Mouse (Mus musculus) spleen, embryonic (tissue): ENCODE measurements around the gene Gtf2a1.
"Not testable (repeated sequence)": the region's sequence is repeated elsewhere in the genome, so short reads cannot be mapped to it uniquely, and the experiment has no call there.

Experiments
- CTCF ChIA-PET: fragments of 350-600 bp; sonication (Branson Sonifier 250); formaldehyde crosslinking; loops from one replicate; lab custom pipeline; 2022; lab: Charles Lee

The Gtf2a1 gene

DNA sequence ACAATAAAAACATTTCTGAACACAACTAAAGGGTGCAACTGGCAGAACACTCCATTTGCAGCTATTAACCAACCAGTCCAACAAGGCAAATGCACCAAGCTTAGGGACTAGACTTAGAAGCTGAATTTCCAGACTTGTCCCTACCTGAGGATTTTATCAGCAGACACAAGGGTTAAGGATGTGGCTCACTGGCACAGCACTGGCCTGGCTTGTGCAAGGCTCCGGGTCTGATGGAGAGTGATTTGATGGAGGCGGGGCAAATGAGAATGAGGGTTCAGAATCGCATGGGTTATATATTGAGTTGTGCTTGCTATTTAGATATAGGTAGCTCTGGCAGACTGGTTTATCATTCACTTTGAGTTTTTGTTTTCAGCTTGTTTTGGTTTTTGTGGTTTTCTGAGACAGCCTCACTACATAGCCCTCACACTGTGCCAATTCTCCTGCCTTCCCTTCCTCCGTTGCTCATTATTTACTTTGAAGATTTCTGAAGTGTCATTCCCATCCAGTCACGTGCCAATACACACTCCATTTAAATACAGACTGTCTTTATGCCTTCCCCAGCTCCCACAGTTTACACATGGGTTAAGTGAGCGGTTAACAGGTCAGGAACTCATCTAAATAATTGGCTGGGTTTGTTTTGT, 7.8 kb downstream of the Gtf2a1 start:
- CTCF ChIA-PET: no interaction called here

- CTCF ChIA-PET: no interaction called here
Observed at GRCm38 (mm10) chr12:91581204-91582070, 8.8 kb downstream of the Gtf2a1 start.

DNA sequence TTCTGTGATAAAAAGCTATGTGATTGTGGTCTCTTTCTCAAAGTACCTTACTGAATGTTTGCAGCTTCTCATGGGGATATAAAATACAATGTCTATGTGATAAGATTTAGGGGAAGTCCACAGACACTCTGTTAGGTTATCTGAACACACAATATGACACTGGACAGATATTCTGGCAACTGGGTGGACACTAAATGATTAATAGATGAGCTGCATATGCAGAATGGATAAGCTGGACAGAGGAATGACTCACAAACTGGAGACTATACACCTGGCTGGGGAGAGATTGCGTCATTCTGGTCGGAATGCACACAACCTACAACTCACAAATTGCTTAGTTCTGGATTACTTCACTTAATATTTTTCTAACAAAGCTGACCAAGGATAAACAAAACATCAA, 10.6 kb downstream of the Gtf2a1 start:
- CTCF ChIA-PET: interaction anchor here (0.9 kb wide), 1 partner anchor 8 kb away, joined by 3 read pairs; no protein-coding TSS in a partner anchor

GRCm38 (mm10) chr12:91571708-91572107, 18.6 kb downstream of the Gtf2a1 start:
- CTCF ChIA-PET: no interaction called here

DNA sequence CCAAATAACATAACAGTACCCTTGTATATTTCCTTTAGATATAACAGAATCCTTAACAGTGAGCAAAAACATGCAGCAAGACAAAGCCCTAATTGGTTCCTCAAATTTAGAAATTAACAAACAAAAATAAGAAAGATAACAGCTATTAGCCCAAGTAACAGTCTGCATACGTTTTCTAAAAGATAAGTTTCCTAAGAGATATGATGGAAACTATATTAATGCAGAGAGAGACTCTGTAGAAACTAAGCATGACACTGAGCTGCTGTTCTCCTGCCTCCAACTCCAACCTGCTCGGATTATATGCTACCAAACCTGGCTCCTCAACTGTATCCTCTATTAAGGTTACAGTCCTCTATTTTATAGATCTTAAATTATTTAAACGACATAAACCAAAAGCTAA, 21.0 kb downstream of the Gtf2a1 start:
- CTCF ChIA-PET: no interaction called here

DNA sequence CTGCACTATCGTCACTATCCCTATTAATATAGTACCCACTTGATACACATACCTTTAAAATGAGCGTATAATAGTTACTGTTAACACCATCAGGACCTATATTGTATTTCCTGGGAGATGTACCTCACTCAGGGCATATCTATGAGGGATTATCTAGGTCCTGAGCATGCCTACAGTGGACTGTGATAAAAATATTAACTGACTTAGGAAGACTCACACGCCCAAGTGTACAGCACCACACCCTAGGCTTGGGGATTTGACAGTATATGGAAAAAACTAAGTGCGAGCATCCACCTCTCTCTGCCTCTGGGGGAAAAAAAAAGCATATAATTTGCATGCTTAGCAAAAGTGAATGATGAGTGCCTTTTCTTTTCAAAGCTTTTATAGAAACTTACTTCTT, 23.1 kb downstream of the Gtf2a1 start:
- CTCF ChIA-PET: no interaction called here

GRCm38 (mm10) chr12:91558152-91558551, 32.1 kb downstream of the Gtf2a1 start:
- CTCF ChIA-PET: not testable (repeated sequence)

DNA sequence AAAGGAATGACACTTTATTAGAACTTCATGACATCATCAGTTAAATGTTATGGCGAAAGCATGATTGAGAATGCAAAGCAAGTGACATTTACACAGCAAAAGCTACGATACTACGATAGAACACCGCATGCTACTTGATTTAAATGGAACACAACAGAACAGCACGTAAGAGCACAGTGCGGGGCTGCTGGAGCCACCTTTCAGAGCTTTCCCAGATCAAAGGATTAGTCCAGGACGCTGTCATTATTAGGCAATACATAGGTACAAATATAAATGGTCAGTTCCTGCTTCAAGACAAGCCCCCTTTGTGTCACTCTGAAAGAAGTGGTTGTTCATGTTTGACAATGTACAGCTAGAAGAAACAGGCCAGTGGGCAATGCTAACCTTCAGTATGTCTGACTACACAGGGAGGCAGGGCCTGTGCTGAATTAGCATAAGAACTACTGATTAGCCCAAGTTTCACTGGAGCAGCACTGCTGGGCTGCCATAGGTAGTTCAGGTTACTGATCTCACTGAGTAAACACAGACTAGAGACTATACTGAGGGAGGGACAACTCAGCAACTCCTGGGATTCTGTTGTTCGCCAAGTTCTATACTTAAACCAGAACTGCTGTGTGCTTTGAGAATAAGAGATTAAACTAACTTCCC, 32.8 kb downstream of the Gtf2a1 start:
- CTCF ChIA-PET: not testable (repeated sequence)

DNA sequence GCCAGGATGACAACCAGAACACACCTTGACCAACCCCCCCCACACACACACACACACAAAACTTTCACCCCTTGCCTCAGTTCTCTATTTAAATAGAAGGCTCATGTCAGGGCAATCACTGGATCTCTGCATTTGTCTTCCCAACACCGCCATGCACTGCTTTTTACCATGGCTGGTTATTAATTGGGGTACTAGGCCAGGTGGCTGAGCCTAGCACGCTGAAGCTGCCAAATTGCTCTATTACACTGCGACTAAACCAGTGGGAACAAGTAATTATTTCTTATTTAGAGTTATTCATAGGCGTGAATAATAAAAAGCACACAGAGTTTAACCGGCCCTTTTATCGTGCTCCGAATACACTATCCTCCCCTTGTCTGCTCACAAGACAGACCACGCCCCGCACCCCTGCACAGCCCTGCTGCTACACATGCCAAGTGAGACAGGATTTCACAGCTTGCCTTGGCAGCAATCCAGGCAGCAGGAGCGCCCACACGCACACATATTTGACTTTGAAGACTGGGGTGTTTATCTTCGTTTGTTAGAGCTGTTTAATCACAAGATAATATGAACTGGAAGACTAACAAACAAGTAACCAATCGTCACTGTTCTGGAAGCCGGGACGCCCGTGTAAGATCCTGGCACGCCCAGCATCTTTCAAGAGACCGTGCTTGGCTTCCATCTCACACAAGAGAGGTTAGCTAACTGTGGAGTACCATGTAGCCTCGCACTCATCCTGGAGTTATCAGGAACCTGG, 38.3 kb downstream of the Gtf2a1 start:
- CTCF ChIA-PET: no interaction called here

DNA sequence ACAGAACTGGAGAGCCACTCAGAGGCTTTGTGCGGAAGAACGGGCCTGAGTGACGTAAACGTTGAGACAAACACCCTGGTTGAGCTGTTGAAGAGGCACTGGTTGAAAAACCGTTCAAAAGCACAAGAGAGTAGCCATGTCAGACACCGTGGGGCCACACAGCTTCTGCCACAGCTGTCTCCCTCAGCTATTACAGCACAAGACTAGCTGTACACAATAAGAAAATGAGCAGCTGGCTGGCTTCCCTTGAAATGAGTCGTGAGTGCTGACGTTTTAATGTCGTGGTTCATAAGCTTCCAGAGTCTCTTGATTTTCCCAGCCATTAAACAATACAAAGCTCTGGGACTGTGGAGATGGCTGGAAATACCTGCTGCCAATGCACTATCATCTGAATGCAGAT, 40.8 kb downstream of the Gtf2a1 start:
- CTCF ChIA-PET: no interaction called here

DNA sequence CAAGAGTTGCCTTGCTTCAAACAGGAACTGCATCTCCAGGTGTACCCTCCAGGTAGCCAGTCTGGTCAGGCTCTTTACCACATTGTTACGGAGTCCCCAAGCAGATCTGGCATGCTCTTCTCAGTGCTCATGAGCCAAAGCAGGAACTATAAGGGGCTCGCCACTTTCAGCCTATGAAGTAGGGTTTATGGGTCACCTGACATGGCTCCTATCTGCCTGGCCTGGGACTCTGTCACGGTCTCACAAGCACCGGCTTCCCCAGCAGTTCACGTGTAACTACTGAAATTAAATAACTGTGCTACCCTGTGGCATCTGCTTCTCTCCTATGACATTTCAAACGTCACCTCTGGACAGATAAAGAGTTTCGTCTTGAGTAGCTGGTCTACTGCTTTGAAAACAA, 50.1 kb downstream of the Gtf2a1 start:
- CTCF ChIA-PET: no interaction called here

DNA sequence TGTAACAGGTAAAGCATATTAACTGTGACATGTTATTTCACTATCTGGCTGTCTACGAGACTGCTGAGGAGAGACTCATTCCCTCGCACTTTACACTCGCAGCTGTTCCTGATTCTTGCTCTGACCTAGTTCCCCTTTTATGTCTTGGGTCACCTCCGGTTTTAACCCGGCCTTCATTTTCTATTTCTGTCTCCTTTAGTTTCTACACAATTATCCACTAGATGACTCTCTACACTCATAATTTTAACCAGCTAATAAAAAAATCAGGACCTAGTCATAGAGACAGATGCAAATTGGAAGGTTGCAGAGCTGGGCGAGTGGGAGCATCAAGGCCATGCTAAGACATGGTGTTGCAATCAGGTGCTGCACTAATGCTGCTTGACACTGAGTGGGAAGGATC, 55.8 kb downstream of the Gtf2a1 start:
- CTCF ChIA-PET: no interaction called here

DNA sequence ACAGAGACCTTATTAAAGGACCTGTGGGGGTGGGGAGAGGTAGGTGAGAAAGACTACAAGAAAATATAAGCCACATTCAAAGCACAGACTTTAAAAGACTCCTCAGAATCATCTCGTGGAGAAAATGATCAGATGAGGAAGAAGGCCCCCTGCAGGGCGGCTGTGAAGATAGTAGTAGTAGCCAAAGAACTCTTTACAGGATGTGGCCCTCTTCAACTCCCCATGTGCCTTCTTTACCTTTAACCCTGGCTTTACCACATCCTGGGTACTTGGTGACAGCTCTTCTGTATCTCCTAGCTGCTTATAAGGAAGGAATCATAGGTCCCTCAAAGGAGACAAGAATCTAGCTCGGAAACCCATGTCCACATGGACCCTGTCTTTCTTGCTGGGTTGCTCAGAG, 66.7 kb downstream of the Gtf2a1 start:
- CTCF ChIA-PET: no interaction called here

GRCm38 (mm10) chr12:91517808-91518207, 72.5 kb downstream of the Gtf2a1 start:
- CTCF ChIA-PET: no interaction called here

DNA sequence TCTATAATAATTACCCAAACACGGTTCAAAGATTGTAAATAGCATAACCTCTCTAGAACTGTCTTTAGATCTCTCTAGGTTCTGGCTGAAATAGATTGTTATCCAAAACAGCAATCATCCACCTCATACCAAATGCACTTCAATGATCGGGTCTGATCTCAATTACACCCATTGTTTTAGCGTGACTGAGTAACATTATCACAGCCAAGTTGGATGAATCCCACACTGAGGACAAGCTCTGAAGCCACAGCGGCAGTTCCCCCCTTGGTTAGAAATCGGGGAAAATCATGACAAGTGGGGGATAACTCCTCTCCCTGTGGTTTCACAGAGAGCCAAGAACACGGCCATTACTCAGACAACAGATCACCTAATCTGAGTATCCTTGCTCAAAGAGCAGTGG, 76.3 kb downstream of the Gtf2a1 start:
- CTCF ChIA-PET: no interaction called here

DNA sequence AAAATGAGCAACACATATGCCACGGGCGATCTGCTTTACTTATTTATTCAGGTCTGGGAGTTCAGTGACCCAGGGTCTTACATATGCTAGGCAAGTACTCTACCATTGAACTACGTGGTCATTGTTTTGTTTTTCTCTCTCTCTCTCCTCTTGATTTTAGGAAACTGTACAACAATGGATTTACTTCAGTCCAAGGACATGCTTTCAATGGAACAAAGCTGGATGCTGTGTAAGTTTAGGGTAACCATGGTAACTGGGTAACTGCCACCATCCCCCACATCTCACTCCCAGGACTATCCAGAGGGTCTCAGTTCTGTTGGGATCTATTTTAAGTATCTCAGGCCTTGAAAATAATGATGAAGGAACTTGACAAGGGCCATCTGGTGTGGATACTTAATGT, 78.5 kb downstream of the Gtf2a1 start:
- CTCF ChIA-PET: no interaction called here
